Mouse (Mus musculus) liver, adult 2 months (tissue): ENCODE measurements at regions not wholly inside any gene's neighbourhood (a gene's known extent, or its start where the extent isn't known, plus 50 kb on each side); places are given as distances from the start of the nearest gene placed in this dataset.

Experiments
- CTCF ChIP-seq: fragments of 200-500 bp; IDR thresholded peaks from 2 replicates; pipeline ENCODE4 v1.5.1; 2011; ENCODE audit warnings: low read depth, low read length, control low read depth
- POLR2A ChIP-seq: fragments of 200-500 bp; IDR thresholded peaks from 2 replicates; pipeline ENCODE4 v1.6.1; 2011; ENCODE audit warnings: low read length, control low read depth; ENCODE audit not compliant: insufficient read depth; ENCODE audit errors: extremely low read depth

DNA sequence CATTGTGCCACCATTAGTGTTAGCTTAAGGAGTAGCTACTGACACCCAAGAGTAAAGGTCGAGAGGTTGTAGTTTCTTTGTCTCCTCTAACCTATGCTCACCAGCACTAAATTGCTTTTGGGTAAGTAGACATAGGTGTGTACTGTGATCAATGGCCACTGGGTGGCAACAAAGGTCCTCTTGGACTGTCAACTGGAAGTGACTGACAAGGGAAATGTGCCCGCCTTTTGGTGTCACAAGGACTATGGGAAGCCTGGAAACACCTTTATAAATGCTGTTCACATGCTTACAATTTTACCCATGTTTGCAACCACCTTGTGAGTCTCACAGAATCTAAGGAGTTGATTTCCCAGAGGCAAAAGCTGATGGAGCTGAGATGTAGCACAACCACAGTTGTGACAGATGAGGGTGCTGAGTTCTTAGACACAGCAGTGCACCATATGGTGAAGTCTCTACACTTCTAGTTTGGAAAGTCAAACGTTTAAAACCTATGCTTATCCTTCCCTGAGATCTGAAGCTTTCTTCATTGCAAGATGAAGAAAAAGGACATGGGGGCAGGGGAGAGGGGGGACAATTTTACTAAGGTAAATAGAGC, 303.2 kb upstream of the Camk1g start:
- TF ChIP-seq CTCF: 0 out of 2 replicates have a peak, but pooled peaks have one; percentile 4
- TF ChIP-seq POLR2A: no peak
